Mouse (Mus musculus) leukemia stem cell, adult 10-12 weeks (primary cell): ENCODE results near the gene Agfg1. TPM values are rescaled to one million over a fixed set of nuclear protein-coding genes. Genes with fewer than 3 reads are reported as not detected.

ENCODE experiments used
- polyA plus RNA-seq: library from polyadenylated mRNA; stranded (reverse); fragments of >175 nt; gene quantifications from 2 replicates; pipeline ENCODE4 v1.2.3, GENCODE M21; 2012; ENCODE audit warnings: low replicate concordance

The Agfg1 gene
- polyA plus RNA-seq: 12.8 and 21.1 TPM in 2 replicates

DNA sequence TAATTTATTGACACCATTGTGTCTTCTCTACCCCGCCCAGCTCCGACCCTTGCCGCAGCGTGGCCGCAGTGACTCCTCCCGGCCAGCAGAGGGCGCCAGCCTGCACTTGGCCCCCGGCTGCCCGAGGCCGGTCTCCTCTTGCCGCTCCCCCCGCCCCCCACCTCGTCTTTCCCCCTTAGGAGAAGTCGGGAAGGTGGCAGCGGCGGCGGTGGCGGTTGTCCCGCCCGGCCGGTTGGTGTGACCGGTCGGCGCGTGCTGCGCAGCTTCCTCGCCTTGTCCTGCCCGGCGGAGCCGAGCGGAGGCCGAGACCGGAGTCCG lies at the start of gene Agfg1:
Gene Agfg1 (plus strand): TSS at position 188 of the 318 bp plus-strand sequence.

GRCm38 (mm10) chr1:82913025-82913424 lies 73.7 kb downstream of the Agfg1 start, which contains the start of gene A030005L19Rik:
Gene A030005L19Rik, plus strand, starts transcription at chr1:82913325.

GRCm38 (mm10) chr1:82924650-82925049 lies 85.4 kb downstream of the Agfg1 start, which contains the start of gene A030014E15Rik:
Gene A030014E15Rik, plus strand, starts transcription at chr1:82924917.

GRCm38 (mm10) chr1:82931326-82931725 lies 92.0 kb downstream of the Agfg1 start, which contains the start of gene Gm6217:
Gene Gm6217, minus strand, starts transcription at chr1:82931399.

GRCm38 (mm10) chr1:82943295-82943694 lies 104.0 kb downstream of the Agfg1 start, which contains the start of gene A030003K21Rik:
Gene A030003K21Rik, minus strand, starts transcription at chr1:82943388.

Other genes starting within 250 kb of the Agfg1 start
- 180 and 389 TPM in 2 replicates for gene Mff, start 114.6 kb upstream of the Agfg1 start, polyA plus RNA-seq
- 0.11 TPM in 1 of 2 replicates, not detected in the other for gene Tm4sf20, start 71.0 kb upstream of the Agfg1 start, polyA plus RNA-seq
- gene Gm47791, start 68.2 kb upstream of the Agfg1 start, polyA plus RNA-seq: not detected in 2 replicates
- 0.24 and 0.71 TPM in 2 replicates for gene A030005L19Rik, start 73.8 kb downstream of the Agfg1 start, polyA plus RNA-seq
- not detected in 2 replicates for gene A030014E15Rik, start 85.4 kb downstream of the Agfg1 start, polyA plus RNA-seq
- gene Gm6217, start 91.9 kb downstream of the Agfg1 start, polyA plus RNA-seq: not detected in 2 replicates
- not detected in 2 replicates for gene A030003K21Rik, start 103.9 kb downstream of the Agfg1 start, polyA plus RNA-seq
- not detected in 2 replicates for gene Gm7544, start 116.5 kb downstream of the Agfg1 start, polyA plus RNA-seq
- not detected in 2 replicates for gene Gm47955, start 120.8 kb downstream of the Agfg1 start, polyA plus RNA-seq
- gene Gm47959, start 161.1 kb downstream of the Agfg1 start, polyA plus RNA-seq: not detected in 2 replicates
- 0.09 TPM in 1 of 2 replicates, not detected in the other for gene Slc19a3, start 199.0 kb downstream of the Agfg1 start, polyA plus RNA-seq
- gene Krtap28-10, start 203.0 kb downstream of the Agfg1 start, polyA plus RNA-seq: not detected in 2 replicates
- not detected in 2 replicates for gene Gm47969, start 205.4 kb downstream of the Agfg1 start, polyA plus RNA-seq
- gene A030005K14Rik, start 219.9 kb downstream of the Agfg1 start, polyA plus RNA-seq: not detected in 2 replicates
- not detected in 2 replicates for gene Krtap28-13, start 221.4 kb downstream of the Agfg1 start, polyA plus RNA-seq